Mouse (Mus musculus): Measurements from ENCODE around the gene Atad1. TPM values are rescaled to one million over a fixed set of nuclear protein-coding genes. Genes with fewer than 3 reads are reported as not detected.
A peak's percentile ranks its signal among the peaks of the same experiment; 100 is the strongest.
"Not testable (repeated sequence)": the region's sequence is repeated elsewhere in the genome, so short reads cannot be mapped to it uniquely, and the experiment has no call there.

The Atad1 gene
- total and polyA plus RNA-seq, 3 experiments, result 25.2 to 104 (median 82.1) TPM

GRCm38 (mm10) chr19:32711761-32712541 lies 27.6 kb downstream of the Atad1 start:
- no peaks in the 10 kb centered on the region for H3K27me3 ChIP-seq (ENCODE audit: control insufficient read depth, insufficient read depth, low read length)
- peak; percentile 93 to 95 for DNase-seq
- peak overlapping the region; percentile 93 for H3K27ac ChIP-seq
- H3K4me3 ChIP-seq, result peak overlapping the region; percentile 95
- WGBS, result 1% methylated on average over 62 of the region's 63 CpGs
- H3K4me1 ChIP-seq (ENCODE audit: control insufficient read depth, insufficient read depth, low read length), result peaks cover 4% of the 10 kb centered on the region
- peak overlapping the region; percentile 88 for H3K9ac ChIP-seq (ENCODE audit: low read depth, low read length)
- intact Hi-C loops (cut with DNase I), result loop anchor here (2.0 kb wide), 1 partner anchor 243 kb away; no protein-coding TSS in a partner anchor
- no peaks in the 10 kb centered on the region for H3K79me2 ChIP-seq (replicated peaks; ENCODE audit: control insufficient read depth, insufficient read depth, low read length)
- no peaks in the 10 kb centered on the region; the same call in 1 of the 2 replicates for H3K36me3 ChIP-seq (ENCODE audit: control insufficient read depth, insufficient read depth, low read length)
- TF ChIP-seq POLR2A (IDR thresholded peaks at IDR 0.05; ENCODE audit: insufficient read depth, low read depth, low read length) (peak; percentile 96), EP300 (IDR thresholded peaks at IDR 0.05; ENCODE audit: insufficient read depth, low read depth, low read length) (0 out of 2 replicates have a peak, but pooled peaks have one; percentile 55), CTCF (IDR thresholded peaks at IDR 0.05) (no peak)

DNA sequence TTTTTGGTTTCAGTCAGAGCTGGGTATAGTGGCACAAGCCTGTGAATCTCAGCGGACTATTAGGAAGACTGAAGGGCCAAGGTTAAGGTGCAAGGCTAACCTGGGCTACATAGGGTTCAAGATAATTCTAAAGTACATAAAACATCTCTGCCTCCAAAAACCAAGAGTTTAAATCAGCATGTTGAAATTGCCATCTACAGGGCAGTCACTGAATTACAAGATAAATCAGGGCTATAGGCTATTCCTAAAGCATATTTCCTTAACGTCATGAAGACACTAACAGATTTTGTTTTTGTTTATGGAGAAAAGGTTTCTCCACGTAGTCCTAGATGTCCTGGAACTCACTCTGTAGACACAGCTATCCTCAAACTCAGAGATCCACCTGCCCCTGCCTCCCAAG lies 29.3 kb downstream of the Atad1 start:
- no peak for DNase-seq
- Histone ChIP-seq H3K36me3 (ENCODE audit: control insufficient read depth, insufficient read depth, low read length) (peaks cover 2% of the 10 kb centered on the region; the same call in 1 of the 2 replicates), H3K4me1 (ENCODE audit: control insufficient read depth, insufficient read depth, low read length) (peaks cover 4% of the 10 kb centered on the region), H3K27ac (no peak overlapping the region), H3K27me3 (ENCODE audit: control insufficient read depth, insufficient read depth, low read length) (no peaks in the 10 kb centered on the region), H3K9ac (ENCODE audit: low read depth, low read length) (no peak overlapping the region), H3K4me3 (no peak overlapping the region), H3K79me2 (replicated peaks; ENCODE audit: control insufficient read depth, insufficient read depth, low read length) (no peaks in the 10 kb centered on the region)
- TF ChIP-seq EP300 (IDR thresholded peaks at IDR 0.05; ENCODE audit: insufficient read depth, low read depth, low read length) (no peak), POLR2A (IDR thresholded peaks at IDR 0.05; ENCODE audit: insufficient read depth, low read depth, low read length) (no peak), CTCF (IDR thresholded peaks at IDR 0.05) (peak; percentile 66)
- 49% methylated on average over 3 of the region's 3 CpGs for WGBS
- intact Hi-C loops (cut with DNase I), result no loop called here

GRCm38 (mm10) chr19:32708996-32709395 lies 30.6 kb downstream of the Atad1 start:
- peaks cover 2% of the 10 kb centered on the region; the same call in 1 of the 2 replicates for H3K36me3 ChIP-seq (ENCODE audit: control insufficient read depth, insufficient read depth, low read length)
- no peak overlapping the region for H3K4me3 ChIP-seq
- H3K27me3 ChIP-seq (ENCODE audit: control insufficient read depth, insufficient read depth, low read length), result no peaks in the 10 kb centered on the region
- H3K79me2 ChIP-seq (replicated peaks; ENCODE audit: control insufficient read depth, insufficient read depth, low read length), result no peaks in the 10 kb centered on the region
- WGBS, result 84% methylated on average over 5 of the region's 5 CpGs
- no peak for TF ChIP-seq POLR2A (IDR thresholded peaks at IDR 0.05; ENCODE audit: insufficient read depth, low read depth, low read length)
- no peak for TF ChIP-seq CTCF (IDR thresholded peaks at IDR 0.05)
- TF ChIP-seq EP300 (IDR thresholded peaks at IDR 0.05; ENCODE audit: insufficient read depth, low read depth, low read length), result no peak
- no peak for DNase-seq
- H3K27ac ChIP-seq, result no peak overlapping the region
- H3K4me1 ChIP-seq (ENCODE audit: control insufficient read depth, insufficient read depth, low read length), result peaks cover 4% of the 10 kb centered on the region
- intact Hi-C loops (cut with DNase I), result no loop called here
- no peak overlapping the region for H3K9ac ChIP-seq (ENCODE audit: low read depth, low read length)

DNA sequence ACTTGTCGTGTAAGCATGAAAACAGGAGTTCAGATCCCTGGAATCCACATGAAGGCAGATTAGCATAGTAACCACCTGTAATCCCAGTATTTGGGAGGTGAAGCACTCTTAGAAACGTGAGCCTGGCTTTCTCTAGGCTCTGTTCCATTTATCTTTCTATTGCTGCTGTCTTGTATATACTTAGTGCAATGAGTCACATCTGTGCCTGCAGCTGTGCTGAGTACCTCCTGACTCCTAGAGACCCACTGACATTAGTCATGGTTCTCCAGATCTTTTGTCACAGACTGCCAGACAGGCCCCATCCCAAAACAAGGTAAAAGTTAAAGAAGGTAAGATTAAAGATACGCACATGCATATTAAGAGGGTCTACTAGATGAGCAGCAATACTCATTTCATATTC lies 37.4 kb downstream of the Atad1 start:
- no peak for DNase-seq
- peaks cover 5% of the 10 kb centered on the region; the same call in 1 of the 2 replicates for H3K36me3 ChIP-seq (ENCODE audit: control insufficient read depth, insufficient read depth, low read length)
- H3K4me3 ChIP-seq, result no peak overlapping the region
- no peaks in the 10 kb centered on the region; the same call in 1 of the 2 replicates for H3K4me1 ChIP-seq (ENCODE audit: control insufficient read depth, insufficient read depth, low read length)
- no peak overlapping the region for H3K9ac ChIP-seq (ENCODE audit: low read depth, low read length)
- H3K27ac ChIP-seq, result no peak overlapping the region
- 83% methylated on average over 3 of the region's 3 CpGs for WGBS
- no peak for TF ChIP-seq POLR2A (IDR thresholded peaks at IDR 0.05; ENCODE audit: insufficient read depth, low read depth, low read length)
- no peak for TF ChIP-seq CTCF (IDR thresholded peaks at IDR 0.05)
- TF ChIP-seq EP300 (IDR thresholded peaks at IDR 0.05; ENCODE audit: insufficient read depth, low read depth, low read length), result no peak
- intact Hi-C loops (cut with DNase I), result no loop called here
- peaks cover 2% of the 10 kb centered on the region for H3K79me2 ChIP-seq (replicated peaks; ENCODE audit: control insufficient read depth, insufficient read depth, low read length)
- no peaks in the 10 kb centered on the region for H3K27me3 ChIP-seq (ENCODE audit: control insufficient read depth, insufficient read depth, low read length)

DNA sequence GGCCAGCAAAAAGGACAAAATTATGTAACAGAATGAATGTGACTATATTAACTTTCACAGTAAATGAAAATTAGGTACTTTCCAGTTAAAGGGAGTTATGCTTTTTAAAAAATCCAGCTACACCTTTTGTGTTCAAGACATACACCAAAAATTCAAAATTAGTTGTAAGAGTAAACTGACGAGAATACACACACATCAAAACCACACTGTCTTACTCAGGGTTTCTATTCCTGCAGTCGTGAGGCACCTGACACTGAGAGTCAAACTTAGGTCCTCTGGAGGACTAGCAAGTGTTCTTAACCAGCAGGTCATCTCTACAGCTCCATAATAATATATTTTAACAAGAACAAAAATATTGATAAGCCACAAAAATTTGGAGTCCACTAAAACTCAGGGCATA lies 42.9 kb downstream of the Atad1 start:
- 88% methylated on average over 2 of the region's 2 CpGs for WGBS

GRCm38 (mm10) chr19:32689724-32690123 lies 49.9 kb downstream of the Atad1 start:
- Histone ChIP-seq H3K27me3 (ENCODE audit: control insufficient read depth, insufficient read depth, low read length) (no peaks in the 10 kb centered on the region), H3K9ac (ENCODE audit: low read depth, low read length) (no peak overlapping the region), H3K36me3 (ENCODE audit: control insufficient read depth, insufficient read depth, low read length) (no peaks in the 10 kb centered on the region; the same call in 1 of the 2 replicates), H3K4me1 (ENCODE audit: control insufficient read depth, insufficient read depth, low read length) (no peaks in the 10 kb centered on the region; the same call in 1 of the 2 replicates), H3K27ac (no peak overlapping the region), H3K79me2 (replicated peaks; ENCODE audit: control insufficient read depth, insufficient read depth, low read length) (no peaks in the 10 kb centered on the region), H3K4me3 (no peak overlapping the region)
- DNase-seq, result peak; percentile 15 to 40
- TF ChIP-seq EP300 (IDR thresholded peaks at IDR 0.05; ENCODE audit: insufficient read depth, low read depth, low read length) (no peak), CTCF (IDR thresholded peaks at IDR 0.05) (peak; percentile 79)
- intact Hi-C loops (cut with DNase I), result loop anchor here (1.0 to 5.0 kb wide), 3 partner anchors 95 to 717 kb away; no protein-coding TSS in a partner anchor
- WGBS, result 18% methylated on average over 6 of the region's 6 CpGs

More for the DNA sequence above, 42.9 kb downstream of the Atad1 start:
- DNase-seq, result no peak
- Histone ChIP-seq H3K9ac (ENCODE audit: low read depth, low read length) (no peak overlapping the region), H3K27ac (no peak overlapping the region), H3K4me3 (no peak overlapping the region), H3K79me2 (replicated peaks; ENCODE audit: control insufficient read depth, insufficient read depth, low read length) (no peaks in the 10 kb centered on the region), H3K27me3 (ENCODE audit: control insufficient read depth, insufficient read depth, low read length) (no peaks in the 10 kb centered on the region), H3K36me3 (ENCODE audit: control insufficient read depth, insufficient read depth, low read length) (no peaks in the 10 kb centered on the region), H3K4me1 (ENCODE audit: control insufficient read depth, insufficient read depth, low read length) (no peaks in the 10 kb centered on the region)
- intact Hi-C loops (cut with DNase I), result no loop called here
- TF ChIP-seq CTCF (IDR thresholded peaks at IDR 0.05) (no peak), POLR2A (IDR thresholded peaks at IDR 0.05; ENCODE audit: insufficient read depth, low read depth, low read length) (no peak), EP300 (IDR thresholded peaks at IDR 0.05; ENCODE audit: insufficient read depth, low read depth, low read length) (no peak)

GRCm38 (mm10) chr19:32688227-32688626 lies 51.4 kb downstream of the Atad1 start:
- intact Hi-C loops (cut with DNase I), result loop anchor here (5.0 kb wide), 1 partner anchor 716 kb away; no protein-coding TSS in a partner anchor
- DNase-seq; H3K79me2 ChIP-seq (replicated peaks; ENCODE audit: control insufficient read depth, insufficient read depth, low read length); H3K27me3 ChIP-seq (ENCODE audit: control insufficient read depth, insufficient read depth, low read length); H3K36me3 ChIP-seq (ENCODE audit: control insufficient read depth, insufficient read depth, low read length); H3K4me3 ChIP-seq; H3K9ac ChIP-seq (ENCODE audit: low read depth, low read length); H3K4me1 ChIP-seq (ENCODE audit: control insufficient read depth, insufficient read depth, low read length); H3K27ac ChIP-seq: not testable (repeated sequence)
- WGBS, result 70% methylated on average over 3 of the region's 3 CpGs
